In genomic region chr14:123040046-123040445, GRCm38 (mm10) we compare ENCODE assay signal across 29 mouse cellular contexts. TPM values are rescaled to one million over a fixed set of nuclear protein-coding genes. Genes with fewer than 3 reads are reported as not detected.
"Had no signal": no experiment of that assay in that cellular context is flagged by ENCODE, and none has a peak within 500 bp of the region (broad histone marks: within the 10 kb centered on the region; RNA-seq: fewer than 3 reads in every experiment).

No protein-coding gene starts in this region.

- H3K9ac ChIP-seq: embryonic facial prominence, embryonic 12.5 days; embryonic facial prominence, embryonic 13.5 days; embryonic facial prominence, embryonic 15.5 days; forebrain, embryonic 12.5 days; forebrain, embryonic 13.5 days; forebrain, embryonic 15.5 days; forebrain, postnatal 0 days had no signal

- ATAC-seq: forebrain, embryonic 13.5 days; forebrain, embryonic 14.5 days; forebrain, embryonic 15.5 days; forebrain, embryonic 16.5 days; forebrain, postnatal 0 days had no signal

- H3K27me3 ChIP-seq: embryonic facial prominence, embryonic 12.5 days; embryonic facial prominence, embryonic 13.5 days; embryonic facial prominence, embryonic 15.5 days; forebrain, embryonic 12.5 days; forebrain, embryonic 13.5 days; forebrain, embryonic 15.5 days had no signal

- H3K27ac ChIP-seq: embryonic facial prominence, embryonic 10.5 days; embryonic facial prominence, embryonic 12.5 days; embryonic facial prominence, embryonic 13.5 days; embryonic facial prominence, embryonic 15.5 days; forebrain, embryonic 10.5 days; forebrain, embryonic 12.5 days; forebrain, embryonic 13.5 days; forebrain, embryonic 15.5 days; gastrocnemius, adult 2 months; heart, adult 2 months had no signal

- H3K4me2 ChIP-seq: embryonic facial prominence, embryonic 12.5 days; embryonic facial prominence, embryonic 13.5 days; embryonic facial prominence, embryonic 15.5 days; forebrain, embryonic 12.5 days; forebrain, embryonic 13.5 days; forebrain, embryonic 15.5 days had no signal

- H3K36me3 ChIP-seq: embryonic facial prominence, embryonic 10.5 days; embryonic facial prominence, embryonic 12.5 days; embryonic facial prominence, embryonic 13.5 days; embryonic facial prominence, embryonic 15.5 days; forebrain, embryonic 10.5 days; forebrain, embryonic 12.5 days; forebrain, embryonic 15.5 days had no signal

- H3K4me3 ChIP-seq: embryonic facial prominence, embryonic 10.5 days; embryonic facial prominence, embryonic 12.5 days; embryonic facial prominence, embryonic 13.5 days; embryonic facial prominence, embryonic 15.5 days; erythroblast, embryonic 14.5 days; forebrain, embryonic 10.5 days; forebrain, embryonic 12.5 days; forebrain, embryonic 13.5 days; forebrain, embryonic 15.5 days; gastrocnemius, adult 2 months; heart, adult 2 months had no signal

- H3K9me3 ChIP-seq: embryonic facial prominence, embryonic 10.5 days; embryonic facial prominence, embryonic 12.5 days; embryonic facial prominence, embryonic 15.5 days; forebrain, embryonic 10.5 days; forebrain, embryonic 12.5 days; forebrain, embryonic 13.5 days; forebrain, embryonic 15.5 days had no signal

- H3K4me1 ChIP-seq: embryonic facial prominence, embryonic 10.5 days; embryonic facial prominence, embryonic 12.5 days; embryonic facial prominence, embryonic 13.5 days; embryonic facial prominence, embryonic 15.5 days; forebrain, embryonic 10.5 days; forebrain, embryonic 12.5 days; forebrain, embryonic 13.5 days; forebrain, embryonic 15.5 days had no signal

- DNase-seq: cerebellum, adult 2 months; cerebellum, adult 8-10 months; cerebellum, adult 9-10 months; cerebellum, adult 9-11 months; cerebellum, postnatal 10 days; cerebellum, postnatal 14 days; cerebellum, postnatal 25 days; cerebellum, postnatal 36 days; embryo, embryonic 11 days; forebrain, postnatal 0 days; gastrocnemius, adult 2 months; gastrocnemius, postnatal 10 days; gastrocnemius, postnatal 14 days; gastrocnemius, postnatal 25 days; gastrocnemius, postnatal 36 days; heart, adult 11 months; heart, adult 18-20 months; heart, adult 2 months had no signal

RNA-seq across cellular contexts. Expression of gene Tmtc4, which starts 56.2 kb away (rescaled TPM):
- polyA plus RNA-seq: erythroblast, embryonic 14.5 days had no signal
